Mouse (Mus musculus) gastrocnemius, postnatal 14 days (tissue): ENCODE measurements around the gene Ahsa1. TPM values are rescaled to one million over a fixed set of nuclear protein-coding genes. Genes with fewer than 3 reads are reported as not detected.
"Not testable (repeated sequence)": the region's sequence is repeated elsewhere in the genome, so short reads cannot be mapped to it uniquely, and the experiment has no call there.

Source experiments
- DNase-seq: peaks from one replicate; pipeline ENCODE4 v3.0.0; 2021; ENCODE audit warnings: mixed read lengths
- intact Hi-C: fragments of 180-260 bp; cut with DNase I; formaldehyde crosslinking; loops from one replicate; pipeline ENCODE4 v1.15.1; 2025; ENCODE audit warnings: low total_unique reads
- long read RNA-seq, 2 experiments: library from polyadenylated mRNA; stranded (forward); transcript quantifications; one replicate each; pipeline ENCODE4 v2.0.0; 2021
- total RNA-seq, 2 experiments: library from RNA; stranded (reverse); gene quantifications; 2 replicates each; pipeline ENCODE4 v1.2.3; 2021

Ahsa1 gene
- total RNA-seq: 100 to 1,000 TPM; 111 to 115 TPM
- long read RNA-seq, experiment 1, transcript Ahsa1-201 (9 exons, 1,377 nt): major isoform, 115 of 121 reads
- long read RNA-seq, experiment 1, partial matches to known transcripts: 3 of 121 reads
- long read RNA-seq, experiment 1, other reads (novel, unspliced or antisense): 2 of 121 reads
- long read RNA-seq, experiment 2, transcript Ahsa1-201 (9 exons, 1,377 nt): major isoform, 123 of 126 reads
- long read RNA-seq, experiment 2, partial matches to known transcripts: 1 of 126 reads
- long read RNA-seq, experiment 2, other reads (novel, unspliced or antisense): 1 of 126 reads

GRCm38 (mm10) chr12:87266108-87266826 is at the start of gene Ahsa1, which contains the start of gene Vipas39:
Gene Ahsa1 (plus strand): TSS chr12:87266479.
Gene Vipas39 (minus strand): TSS chr12:87266256.
- DNase-seq: peak; percentile 83
- intact Hi-C loops: no loop called here

DNA sequence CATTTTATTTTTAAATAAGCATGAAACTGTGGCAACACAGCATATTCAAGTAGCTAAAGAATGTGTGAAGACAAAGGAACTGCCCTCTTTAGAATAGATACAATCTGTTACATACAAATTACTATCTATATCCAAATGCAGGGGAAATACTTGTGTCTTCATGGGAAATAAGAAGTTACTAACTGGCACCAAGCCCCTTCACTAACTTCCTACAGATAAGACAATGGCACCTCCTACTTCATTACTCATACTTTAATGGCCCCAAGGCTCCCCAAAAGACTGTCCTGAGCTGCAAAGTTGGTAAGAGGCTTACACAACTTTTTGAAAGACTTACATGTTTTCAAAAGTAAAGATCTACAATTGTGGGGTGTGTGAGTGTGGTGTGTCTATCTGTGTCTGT is 48.7 kb upstream of the Ahsa1 start:
- DNase-seq: no peak
- intact Hi-C loops: no loop called here

DNA sequence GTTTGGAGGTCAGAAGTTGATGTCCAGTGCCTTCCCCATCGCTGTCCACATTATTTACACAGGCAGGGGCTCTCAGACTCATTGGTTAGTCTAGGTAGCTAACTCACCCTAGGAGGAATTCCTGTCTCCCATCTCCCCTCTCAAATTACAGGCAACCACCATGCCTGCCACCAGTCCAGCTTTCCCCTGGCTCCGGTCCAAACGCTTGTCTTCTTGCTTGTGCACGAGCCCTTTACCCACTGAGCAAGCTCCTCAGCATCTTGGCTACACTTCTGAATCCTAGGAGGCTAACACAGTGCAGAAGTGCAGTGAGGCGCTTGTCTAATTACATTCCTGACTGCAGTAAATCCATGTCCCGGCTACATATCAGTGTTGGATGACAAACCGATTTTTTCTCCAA is 46.9 kb upstream of the Ahsa1 start:
- intact Hi-C loops: no loop called here
- peak; percentile 22 for DNase-seq

GRCm38 (mm10) chr12:87224950-87225349 is 41.3 kb upstream of the Ahsa1 start:
- intact Hi-C loops: no loop called here

DNA sequence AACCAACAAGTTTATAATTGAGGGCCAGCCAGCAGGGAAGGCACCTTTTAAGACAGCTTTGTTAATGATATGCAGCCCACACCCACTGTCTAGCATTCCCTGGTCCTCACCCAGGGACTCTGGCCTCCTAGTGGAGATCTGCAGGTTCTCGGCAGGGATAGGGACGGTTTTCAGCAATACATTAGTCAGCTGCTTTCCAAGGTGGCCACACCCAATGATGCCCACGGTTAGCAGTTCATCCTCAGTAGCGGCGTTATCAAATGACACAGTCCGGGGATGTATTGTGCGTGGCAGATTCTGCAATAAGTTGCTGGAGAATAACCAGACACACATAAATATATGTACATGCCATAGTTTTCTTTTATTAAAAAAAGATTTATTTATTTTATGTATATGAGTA is 39.5 kb upstream of the Ahsa1 start:
- no peak for DNase-seq
- intact Hi-C loops: no loop called here

More at GRCm38 (mm10) chr12:87224950-87225349, 41.3 kb upstream of the Ahsa1 start:
- DNase-seq: no peak

- intact Hi-C loops: no loop called here
- DNase-seq: no peak
These were observed 36.6 kb upstream of the Ahsa1 start for GRCm38 (mm10) chr12:87229633-87230032.

- DNase-seq: no peak
- intact Hi-C loops: no loop called here
These were observed 35.8 kb upstream of the Ahsa1 start for GRCm38 (mm10) chr12:87230379-87230895.

GRCm38 (mm10) chr12:87236882-87237483 is 29.3 kb upstream of the Ahsa1 start:
- DNase-seq: no peak
- intact Hi-C loops: no loop called here

GRCm38 (mm10) chr12:87238632-87239031 is 27.6 kb upstream of the Ahsa1 start, which contains the start of gene Noxred1:
Gene Noxred1 (minus strand): TSS chr12:87238732.
- intact Hi-C loops: no loop called here
- DNase-seq: no peak

DNA sequence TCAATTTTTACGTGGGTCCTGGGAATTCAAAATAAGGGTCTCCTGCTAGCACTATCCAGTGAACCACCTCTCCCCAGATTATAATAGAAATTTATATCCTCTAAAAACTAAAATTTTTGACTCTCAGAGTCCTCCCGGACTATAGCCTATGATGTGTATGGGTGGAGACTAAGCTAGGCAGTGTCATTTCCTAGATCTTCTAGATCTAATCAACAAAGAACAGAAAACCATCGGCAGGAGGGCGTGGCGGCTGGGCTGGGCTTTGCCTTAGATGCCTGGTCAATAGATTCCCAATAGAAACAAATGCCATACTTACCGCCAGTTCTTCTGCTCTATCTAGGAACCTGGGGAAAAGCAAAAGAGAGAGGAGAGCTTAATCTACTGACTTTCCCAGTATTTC is 16.1 kb upstream of the Ahsa1 start:
- intact Hi-C loops: no loop called here
- DNase-seq: no peak

DNA sequence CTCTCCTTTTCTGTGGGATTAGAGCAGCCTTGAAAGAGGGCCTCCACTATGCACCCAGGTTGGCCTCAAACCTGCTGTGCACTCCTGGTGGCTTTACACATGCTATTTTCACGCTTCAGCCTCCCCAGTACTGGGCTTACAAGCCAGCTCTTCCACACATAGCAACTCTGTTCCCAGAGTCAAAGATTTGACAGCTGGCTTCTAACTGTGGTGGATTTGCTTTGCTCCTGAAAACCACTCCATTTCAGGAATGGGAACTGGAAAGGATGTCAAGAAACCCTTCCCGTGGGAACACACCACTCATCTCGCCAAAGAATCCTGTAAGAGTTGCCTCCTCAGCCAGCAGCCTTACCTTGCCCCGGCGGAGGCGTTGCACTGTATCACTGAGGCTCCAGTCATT is 12.4 kb upstream of the Ahsa1 start:
- intact Hi-C loops: no loop called here
- DNase-seq: no peak

- intact Hi-C loops: no loop called here
- no peak for DNase-seq
These were observed 9.7 kb upstream of the Ahsa1 start for GRCm38 (mm10) chr12:87256629-87257028.

- intact Hi-C loops: no loop called here
- DNase-seq: no peak
These were observed 5.7 kb upstream of the Ahsa1 start for GRCm38 (mm10) chr12:87260562-87260961.

DNA sequence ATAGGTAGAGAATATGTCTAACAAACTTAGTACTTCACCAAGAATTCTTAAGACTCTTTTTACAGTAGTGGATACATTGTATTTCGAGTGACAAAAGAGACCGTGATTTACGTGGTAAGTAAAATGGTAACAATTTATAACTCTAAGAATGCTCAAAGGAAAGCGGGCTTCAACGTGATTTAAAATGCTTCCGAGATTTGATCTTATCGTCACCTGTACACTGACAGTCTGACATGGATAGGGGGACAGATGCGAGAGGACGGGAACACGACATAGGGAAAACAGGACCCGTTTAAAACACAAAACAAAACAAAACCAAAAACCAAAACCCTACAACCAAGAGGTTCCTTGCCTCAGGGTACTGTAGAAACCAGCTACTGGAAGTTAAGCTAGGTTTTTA is 835 bp upstream of the Ahsa1 start:
- DNase-seq: no peak
- intact Hi-C loops: no loop called here

DNA sequence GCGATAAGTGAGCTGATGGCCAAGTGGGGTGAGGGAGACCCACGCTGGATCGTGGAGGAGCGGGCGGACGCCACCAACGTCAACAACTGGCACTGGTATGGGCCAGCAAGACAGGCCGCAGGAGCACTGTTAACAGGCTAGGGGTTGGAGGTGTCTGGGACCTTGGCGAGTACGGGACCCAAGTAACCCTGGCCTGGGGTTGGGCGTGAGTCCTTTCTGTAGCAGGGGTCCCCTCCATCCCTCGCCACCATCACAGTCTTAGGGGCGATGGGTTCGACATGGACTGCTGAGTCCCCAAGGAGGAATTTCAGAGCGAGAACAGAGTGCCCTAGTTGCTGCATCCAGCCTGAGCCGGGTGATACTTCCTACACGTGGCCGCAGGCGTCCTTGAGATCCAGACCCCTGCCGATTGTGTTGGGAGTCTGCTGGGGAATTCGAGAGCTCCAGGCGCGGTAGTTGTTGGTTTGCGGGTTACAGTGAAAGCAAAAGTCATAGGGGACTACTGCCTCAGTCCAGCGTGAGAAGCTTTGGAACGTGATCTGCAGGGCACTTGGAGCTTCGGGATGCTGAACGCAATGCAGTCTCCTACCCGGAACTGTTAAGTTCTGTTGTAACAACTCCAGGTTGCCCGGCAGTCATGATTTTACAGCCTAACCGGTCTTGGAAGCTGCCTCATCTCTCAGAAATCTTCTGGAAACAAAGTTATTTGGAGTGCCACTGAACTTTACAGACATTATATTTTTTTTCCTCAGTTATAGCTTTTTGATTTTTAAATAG is 736 bp downstream of the Ahsa1 start:
- intact Hi-C loops: no loop called here
- DNase-seq: no peak

- DNase-seq: no peak
- intact Hi-C loops: no loop called here
These were observed 1.4 kb downstream of the Ahsa1 start for GRCm38 (mm10) chr12:87267682-87268081.

- intact Hi-C loops: loop anchor here (10.0 kb wide), 1 partner anchor 60 kb away; no protein-coding TSS in a partner anchor
- DNase-seq: no peak
These were observed 8.9 kb downstream of the Ahsa1 start for GRCm38 (mm10) chr12:87274853-87275831.

DNA sequence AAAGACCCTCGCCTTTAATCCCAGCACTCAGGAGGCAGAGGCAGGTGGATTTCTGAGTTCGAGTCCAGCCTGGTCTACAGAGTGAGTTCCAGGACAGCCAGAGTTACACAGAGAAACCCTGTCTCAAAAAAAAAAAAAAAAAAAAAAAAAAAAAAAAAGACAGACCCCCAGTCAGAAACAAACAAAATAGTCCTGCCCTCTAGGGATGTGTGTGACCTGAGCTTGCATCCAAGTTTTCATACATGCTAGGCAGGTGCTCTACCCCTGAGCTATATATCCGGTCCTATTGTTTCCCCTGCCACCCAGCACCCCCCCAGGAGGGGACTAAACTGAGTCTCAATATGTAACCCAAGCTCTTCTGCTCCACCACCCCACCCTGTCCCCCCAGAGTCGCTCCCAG is 11.0 kb downstream of the Ahsa1 start:
- intact Hi-C loops: loop anchor here (10.0 kb wide), 1 partner anchor 58 kb away; no protein-coding TSS in a partner anchor
- DNase-seq: not testable (repeated sequence)
